Mouse (Mus musculus): ENCODE measurements at regions not wholly inside any gene's neighbourhood (a gene's known extent, or its start where the extent isn't known, plus 50 kb on each side); places are given as distances from the start of the nearest gene placed in this dataset.

DNA sequence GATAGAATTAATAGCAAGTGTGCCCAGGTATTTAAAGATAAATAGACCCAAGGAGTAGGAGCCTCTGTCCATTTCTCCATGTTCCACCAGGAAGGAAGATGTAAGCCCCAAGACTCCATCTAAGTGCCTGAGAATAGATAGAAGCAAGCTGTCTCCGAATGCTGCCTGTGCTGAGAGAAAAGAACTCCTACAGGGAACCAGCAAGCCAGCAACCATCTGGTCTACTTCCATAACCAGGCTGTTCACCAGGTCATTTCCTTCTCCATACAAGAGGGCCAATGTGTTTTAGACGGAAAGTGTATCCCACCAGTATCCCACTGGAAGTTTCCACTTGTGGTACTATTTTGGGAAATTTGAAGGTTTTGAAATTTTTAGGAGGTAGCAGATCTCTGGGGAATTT is 418.4 kb upstream of the Camk1g start:
- DNase-seq (ENCODE audit: low spot score): no peak

DNA sequence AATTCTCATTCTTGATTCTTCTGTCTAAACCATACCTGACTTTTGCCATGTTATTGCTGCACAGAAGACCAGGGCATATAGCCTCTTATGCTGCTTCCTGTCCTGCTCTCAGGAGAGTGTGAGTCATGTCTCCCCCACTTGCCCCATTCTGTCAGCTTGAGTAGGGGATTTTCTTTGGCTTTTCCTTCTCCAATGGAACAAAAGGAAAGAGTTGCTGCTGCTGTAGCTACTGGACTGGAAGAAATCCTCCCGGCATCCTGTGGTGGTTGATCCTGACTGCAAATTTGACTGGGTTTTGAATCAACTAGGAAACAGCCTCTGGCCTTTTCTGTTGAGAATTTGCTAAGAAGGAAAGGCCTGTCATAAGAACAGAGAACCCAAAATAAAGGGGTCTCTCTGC is 417.3 kb upstream of the Camk1g start:
- no peak for DNase-seq (ENCODE audit: low spot score)

DNA sequence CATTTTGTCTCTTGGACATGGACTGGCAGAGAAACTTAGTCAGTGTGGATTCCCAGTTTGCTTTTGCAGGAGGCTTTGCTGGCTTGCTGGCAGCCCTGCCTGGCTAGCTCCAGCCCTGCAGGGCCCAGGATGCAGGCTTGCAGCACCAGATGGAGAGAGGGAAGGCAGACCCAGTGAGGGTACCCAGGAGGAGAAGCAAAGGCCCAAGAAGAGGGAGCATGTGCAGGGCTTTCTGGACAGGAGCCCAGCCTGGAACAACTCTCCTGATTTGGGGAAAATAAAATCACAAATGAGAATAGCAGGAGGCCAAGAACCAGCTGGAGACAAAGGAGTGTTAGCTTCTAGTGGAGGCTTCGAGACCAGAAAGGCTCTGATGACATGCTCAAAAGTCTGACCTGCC is 414.9 kb upstream of the Camk1g start:
- DNase-seq (ENCODE audit: low spot score): no peak

DNA sequence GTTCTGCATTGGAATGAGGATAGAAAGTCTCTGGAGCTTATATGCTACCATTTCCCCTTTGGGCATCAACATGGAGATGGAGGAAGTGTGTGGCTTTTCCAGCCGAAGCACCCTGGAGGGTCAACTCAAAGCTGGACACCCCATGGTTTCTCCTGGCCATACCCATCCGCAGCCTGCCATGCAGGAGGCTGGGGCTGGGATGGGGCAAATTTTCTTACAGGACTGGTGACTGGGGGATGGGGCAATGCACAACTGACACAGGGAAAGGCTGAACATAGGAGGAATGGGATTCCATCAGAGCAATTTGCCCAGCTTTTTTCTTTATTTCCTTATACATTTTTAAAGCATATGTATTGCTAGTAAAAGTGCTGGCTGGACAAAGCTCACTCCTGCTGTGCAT is 414.4 kb upstream of the Camk1g start:
- no peak for DNase-seq (ENCODE audit: low spot score)

DNA sequence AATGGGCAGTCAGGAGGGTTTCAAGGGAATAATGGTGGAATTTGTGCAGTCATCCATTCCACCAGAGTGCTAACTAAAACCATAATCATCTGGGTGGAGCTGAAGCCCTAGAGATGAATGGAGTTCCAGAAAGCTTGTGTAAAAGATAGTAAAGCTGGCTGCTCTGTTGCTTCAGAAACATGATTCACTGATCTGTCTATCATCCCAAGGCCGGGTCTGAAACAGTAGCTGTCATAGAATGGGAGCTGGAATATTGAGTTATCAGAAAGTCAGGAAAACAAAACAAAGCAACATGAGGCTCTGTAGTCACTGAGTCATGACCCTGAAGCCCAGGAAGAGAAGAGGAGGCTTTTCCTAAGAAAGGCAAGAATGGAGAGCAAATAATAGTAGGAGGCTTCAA is 408.1 kb upstream of the Camk1g start:
- DNase-seq (ENCODE audit: low spot score): no peak

DNA sequence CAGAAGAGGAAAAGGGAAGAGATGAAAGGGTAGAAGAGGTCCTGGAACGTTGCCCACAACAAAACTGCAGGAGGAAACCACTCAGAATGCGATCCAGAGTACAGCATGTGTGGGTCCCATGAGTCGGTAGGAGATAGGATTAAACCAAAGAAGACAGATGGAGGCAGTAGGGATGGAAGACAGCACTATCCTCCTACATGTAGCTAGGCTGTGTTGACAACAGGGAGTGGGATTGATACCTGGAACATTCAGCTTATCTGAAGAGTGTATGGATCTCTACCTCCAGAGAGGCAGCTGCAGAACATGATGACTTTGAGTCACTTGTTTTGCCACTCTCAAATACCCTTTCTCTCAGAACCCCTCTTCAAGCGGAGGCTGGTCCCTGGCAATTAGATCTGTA is 399.4 kb upstream of the Camk1g start:
- DNase-seq (ENCODE audit: low spot score): no peak

DNA sequence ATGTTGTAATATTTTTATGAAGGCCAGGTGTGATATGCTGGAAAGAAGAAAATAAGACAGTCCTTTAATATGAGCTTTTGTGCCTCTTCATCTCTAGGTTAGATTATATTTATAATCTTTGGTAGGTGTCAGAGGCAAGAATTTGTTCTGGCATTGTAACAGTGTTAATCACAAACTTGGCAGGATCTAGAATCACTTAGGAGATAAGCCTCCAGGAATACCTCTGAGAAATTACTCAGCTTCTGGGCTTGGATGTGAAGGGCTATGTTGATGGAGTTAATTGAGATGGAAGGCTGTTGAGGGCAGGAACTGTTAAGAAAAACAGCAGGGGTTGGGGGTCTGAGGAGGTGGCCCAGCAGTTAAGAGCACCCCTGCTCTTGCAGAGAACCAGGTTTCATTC is 394.0 kb upstream of the Camk1g start:
- no peak for DNase-seq (ENCODE audit: low spot score)

DNA sequence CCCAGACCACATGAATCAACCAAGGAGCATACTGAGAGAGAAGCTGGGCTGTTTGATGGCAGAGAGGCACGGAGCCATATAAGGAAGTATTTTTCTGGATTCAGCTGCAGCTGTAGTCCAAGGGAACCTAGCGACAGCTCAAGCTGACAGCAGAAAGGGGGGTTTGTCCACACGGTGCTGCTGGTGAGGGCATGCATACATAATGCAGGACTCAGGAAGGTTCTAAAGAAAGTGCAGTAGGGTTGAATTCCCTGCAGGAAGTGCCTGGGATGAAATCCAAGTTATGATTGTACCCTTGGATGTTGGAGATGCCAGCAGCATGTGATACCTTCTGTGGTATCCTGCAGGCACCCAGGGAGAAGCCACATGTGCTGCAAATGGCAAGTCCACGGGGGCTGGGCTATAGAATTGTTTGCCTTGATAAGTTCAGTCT is 381.7 kb upstream of the Camk1g start:
- DNase-seq (ENCODE audit: low spot score): no peak

DNA sequence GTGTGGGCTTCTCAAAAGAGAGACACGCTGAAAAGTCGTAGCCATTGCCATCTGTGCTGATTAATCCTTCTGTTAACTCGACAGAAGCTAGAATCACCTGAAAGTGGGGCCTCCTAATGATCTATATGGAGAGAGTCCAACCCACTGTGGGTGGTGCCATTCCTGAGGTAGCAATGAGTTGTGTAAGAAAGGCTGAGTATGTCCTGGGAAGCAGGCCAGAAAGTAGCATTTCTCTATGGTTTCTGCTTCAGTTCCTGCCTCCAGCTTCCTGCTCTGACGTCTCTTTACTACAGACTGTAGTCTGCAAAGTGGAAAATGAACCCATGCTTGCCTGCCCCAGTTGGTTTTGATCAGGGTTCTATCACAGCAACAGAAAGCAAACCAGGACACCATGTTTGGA is 380.8 kb upstream of the Camk1g start:
- DNase-seq (ENCODE audit: low spot score): no peak

DNA sequence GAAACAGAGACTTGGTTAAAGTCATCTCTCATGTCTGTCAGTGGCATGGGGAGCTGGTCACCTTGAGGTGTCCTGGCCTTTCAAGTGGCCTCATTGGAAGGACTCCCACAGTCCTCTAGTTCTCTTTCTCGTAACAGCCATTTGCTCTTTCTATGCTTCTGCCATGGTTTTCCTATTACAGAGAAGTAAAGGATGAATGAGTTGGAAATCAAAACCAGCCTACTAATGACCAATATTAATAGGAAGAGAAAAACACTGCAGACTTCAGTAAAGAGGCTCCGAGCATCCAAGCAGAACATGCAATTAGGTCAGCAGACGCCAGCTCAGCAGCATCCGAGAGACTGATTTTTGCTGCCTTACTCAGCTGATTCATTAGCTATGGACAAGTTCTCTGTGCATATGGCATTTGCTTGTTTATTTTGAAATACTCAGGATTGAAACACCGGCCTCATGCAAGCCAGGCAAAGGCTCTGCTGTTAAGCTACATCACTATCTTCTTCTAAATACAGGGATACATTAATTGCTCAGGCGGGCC is 377.4 kb upstream of the Camk1g start:
- DNase-seq (ENCODE audit: low spot score): no peak

DNA sequence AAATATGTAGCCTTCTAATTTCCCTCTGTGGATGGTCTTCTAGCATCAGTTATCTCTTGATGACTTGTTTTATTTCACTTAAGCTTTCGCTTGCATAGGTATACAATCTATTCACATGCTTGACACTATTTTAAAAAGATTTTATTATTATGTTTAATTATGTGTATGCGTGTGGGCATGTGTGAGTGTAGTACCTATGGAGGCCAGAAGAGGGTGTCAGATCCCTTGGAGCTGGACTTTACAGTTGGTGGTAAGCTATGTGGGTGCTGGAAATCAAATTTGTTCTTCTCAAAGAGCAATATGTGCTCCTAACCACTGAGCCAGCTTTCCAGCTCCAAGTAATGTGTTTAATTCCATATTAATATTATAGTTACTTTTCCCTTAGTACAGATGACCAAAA is 372.6 kb upstream of the Camk1g start:
- no peak for DNase-seq (ENCODE audit: low spot score)

DNA sequence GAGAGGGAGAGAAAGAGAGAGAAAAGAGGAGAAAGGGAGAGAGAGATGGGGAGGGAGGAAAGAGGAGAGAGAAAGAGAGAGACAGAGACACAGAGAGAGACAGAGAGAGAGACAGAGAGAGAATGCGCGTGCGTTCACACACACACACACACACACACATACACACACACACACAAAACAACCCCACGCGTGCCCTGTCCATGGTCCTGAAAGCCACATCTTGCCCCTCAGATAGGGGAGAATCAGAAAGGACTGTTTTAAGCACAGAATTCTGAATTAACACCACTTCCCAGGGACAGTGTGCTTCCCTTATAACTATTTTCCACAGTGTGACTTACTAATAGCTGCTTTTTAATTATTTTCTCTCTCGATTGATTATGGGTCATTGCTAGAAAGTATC is 368.7 kb upstream of the Camk1g start:
- DNase-seq (ENCODE audit: low spot score): no peak

DNA sequence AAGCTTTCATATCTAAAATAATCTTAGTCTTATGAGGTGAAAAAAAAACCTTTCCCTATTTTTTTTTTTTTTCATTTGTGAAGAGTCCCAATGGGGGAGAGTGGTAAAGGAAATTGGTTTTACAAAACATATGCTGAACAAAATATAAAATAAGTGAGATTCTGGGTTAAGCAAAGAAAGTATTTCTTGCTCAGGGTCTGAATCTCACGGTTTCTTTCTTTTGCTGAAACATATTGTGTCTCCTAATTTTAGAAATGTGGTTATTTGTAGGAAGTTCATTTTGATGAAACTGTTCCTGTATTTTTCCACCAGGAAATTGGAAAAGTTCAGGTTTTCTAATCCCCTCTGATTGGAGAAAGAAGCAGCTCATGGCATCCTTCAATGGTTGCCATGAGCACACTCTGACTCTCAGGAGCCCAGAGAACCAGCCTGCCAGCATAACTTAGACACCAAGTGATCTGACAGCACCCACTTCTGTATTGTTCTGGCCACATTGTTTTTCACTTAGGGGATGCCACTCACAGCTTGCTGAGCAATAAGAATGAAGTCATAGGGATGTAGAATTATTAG is 365.9 kb upstream of the Camk1g start:
- no peak for DNase-seq (ENCODE audit: low spot score)

DNA sequence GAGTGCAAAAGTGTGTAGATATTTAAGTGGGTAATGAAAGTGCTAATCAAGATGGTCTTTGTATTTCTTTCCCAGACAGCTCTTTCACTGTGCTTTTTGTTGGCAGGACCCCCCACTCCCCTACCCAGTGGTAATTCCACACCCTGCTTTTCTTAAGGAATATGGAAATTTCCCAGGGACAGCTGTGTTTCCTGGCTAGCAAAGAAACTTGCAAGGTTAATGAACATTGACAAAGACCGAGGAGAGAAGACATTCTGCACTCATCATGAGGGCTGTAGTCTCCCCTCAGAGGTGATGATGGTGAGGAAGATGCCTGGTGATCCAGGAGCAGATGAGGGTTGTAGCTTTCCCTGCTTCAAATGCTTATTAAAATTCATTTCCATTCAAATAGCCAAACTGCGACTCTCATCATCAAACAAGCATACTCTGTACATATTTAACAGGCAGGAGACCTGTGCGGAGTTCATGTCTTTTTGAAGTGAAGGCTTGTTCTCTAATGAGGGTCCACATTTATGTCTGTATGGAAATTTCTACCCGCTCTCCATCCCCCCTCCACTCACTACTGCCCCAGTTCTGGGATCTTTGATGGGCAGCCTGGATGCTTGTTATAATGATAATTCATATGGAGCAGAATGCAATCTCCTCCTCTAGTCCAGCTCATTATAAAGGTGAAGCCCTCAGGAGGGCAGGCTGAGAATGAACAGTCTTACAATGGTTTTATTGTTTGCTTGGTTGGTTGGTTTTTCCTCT is 364.1 kb upstream of the Camk1g start:
- DNase-seq (ENCODE audit: low spot score): no peak

DNA sequence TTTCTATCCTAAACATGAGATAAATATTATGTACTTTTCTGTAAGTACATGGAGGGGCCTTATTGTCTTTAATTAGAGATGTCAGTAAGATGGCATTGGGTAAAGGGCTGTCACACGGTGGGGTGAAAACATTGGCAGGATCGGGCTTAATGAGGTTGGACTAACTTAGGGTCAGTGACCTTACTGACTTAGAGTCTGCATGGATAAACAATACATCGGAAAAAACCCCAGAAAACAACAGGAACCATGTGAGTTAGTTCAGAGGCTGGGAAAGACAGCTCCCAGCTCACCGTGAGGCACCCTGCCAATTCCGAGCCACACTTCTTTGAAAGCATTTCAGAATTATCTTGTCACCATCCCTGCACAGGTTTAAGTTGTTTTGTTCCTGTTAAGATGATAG is 363.3 kb upstream of the Camk1g start:
- DNase-seq (ENCODE audit: low spot score): no peak

DNA sequence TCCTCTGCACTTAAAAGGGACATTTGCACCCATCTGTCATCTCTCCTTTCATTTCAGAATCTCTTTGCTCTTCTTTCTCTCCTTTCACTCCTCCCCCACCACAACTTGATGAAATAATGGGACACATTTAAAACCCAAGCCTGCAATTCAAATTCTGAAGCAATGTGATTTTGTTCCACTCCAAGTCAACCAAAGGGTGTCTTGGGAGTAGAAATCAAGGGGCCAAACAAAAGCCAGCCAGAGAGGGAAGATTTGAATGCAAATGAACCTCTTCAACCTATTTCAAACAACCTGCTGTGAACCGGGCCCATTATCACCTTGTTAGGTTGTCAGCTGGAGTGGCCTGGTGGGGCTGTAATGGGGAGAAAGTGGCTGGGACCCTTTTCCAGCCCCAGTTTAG is 362.0 kb upstream of the Camk1g start:
- DNase-seq (ENCODE audit: low spot score): no peak

DNA sequence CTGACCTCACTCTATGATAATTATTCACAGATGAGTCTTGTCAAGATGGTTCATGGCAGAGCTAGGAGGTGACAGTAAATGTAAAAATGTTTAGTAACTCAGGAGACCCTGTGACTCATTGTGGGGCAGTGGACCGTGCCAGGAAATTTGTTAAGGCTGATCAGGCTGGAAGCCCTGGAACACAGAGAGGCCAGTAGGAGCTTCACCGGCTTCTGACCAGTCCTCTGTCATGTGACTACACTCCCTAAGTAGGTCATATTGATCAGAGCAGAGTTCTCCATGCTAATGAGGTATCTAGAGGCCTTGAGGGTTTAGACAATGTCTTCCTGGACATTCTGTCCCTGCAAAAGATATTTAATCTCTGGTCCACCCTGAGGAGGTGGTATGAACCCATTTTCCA is 351.8 kb upstream of the Camk1g start:
- DNase-seq (ENCODE audit: low spot score): no peak

DNA sequence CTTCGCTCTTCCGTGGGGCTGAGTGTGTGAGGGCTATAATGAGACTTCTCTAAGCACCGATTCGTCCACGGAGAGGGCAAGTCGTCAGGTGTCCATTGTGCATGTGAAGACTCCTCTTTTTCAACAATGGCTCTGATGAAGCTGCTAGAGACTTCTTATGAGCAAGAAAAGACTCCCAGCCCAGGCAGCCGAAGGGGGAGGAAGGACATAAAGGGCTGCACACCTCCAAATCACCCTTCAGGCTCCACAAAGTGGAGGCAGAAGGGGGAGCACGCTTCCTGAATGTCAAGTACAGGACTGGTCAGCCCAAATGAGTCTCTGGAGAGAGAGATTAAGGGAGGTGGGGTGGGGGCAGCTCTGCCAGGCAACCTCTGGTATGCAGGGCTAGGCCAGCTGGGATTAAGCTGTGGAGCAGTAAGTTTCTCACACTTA is 350.3 kb upstream of the Camk1g start:
- no peak for DNase-seq (ENCODE audit: low spot score)

DNA sequence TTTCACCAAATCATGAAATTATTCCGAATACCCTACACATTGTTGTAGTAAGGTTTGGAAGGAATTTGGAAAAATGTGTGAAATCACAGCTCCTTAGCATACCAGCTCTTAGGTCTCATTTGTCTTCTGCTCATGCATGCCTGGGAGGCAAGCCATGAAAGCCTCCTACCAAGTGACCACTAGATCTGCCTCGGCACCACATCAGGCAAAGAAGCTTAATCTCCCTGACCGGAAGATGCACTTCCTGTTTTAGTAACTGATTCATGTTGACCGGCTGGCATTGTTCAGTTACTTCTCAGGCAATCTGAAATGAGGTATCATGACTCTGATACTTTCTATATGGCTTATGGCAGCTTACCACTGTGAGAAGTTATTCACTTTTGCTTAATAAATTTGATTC is 345.2 kb upstream of the Camk1g start:
- no peak for DNase-seq (ENCODE audit: low spot score)

DNA sequence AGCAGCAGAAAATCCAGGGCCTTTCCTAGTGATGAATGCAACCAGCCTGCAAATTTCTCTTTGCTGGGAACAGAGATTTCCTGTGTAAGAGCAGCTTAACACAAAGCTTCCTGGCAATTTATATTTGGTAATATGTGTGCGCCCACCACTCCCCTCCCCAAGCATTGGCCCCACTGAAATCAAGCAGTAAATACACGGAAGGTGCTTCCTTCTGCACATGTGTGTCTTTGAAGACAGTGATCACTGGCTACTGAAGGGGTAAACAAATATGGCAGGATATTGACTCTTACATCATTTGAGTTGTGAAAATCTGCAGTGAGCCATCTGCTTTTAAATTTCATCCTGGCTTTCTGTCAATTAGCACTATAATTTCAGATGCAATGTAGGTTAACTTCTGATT is 344.5 kb upstream of the Camk1g start:
- no peak for DNase-seq (ENCODE audit: low spot score)

DNA sequence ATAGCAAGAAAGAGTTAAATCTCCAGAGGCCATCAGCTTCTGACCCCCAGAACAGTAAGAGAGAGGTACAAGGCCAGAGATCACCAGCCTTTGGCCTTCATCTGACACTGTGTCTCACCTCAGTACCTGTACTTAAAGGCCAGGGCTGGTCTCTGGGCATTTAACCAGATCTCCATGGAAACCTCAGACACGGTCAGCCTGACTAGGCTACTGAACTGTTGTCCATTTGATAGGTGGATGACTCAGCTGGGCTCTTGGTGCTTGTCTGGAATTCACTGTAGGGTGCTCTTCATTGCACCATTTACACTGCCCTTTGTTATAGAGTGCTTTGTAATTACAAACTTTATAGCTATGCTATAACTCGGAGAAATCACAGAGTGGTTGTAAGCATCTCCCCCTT is 335.1 kb upstream of the Camk1g start:
- DNase-seq (ENCODE audit: low spot score): no peak

DNA sequence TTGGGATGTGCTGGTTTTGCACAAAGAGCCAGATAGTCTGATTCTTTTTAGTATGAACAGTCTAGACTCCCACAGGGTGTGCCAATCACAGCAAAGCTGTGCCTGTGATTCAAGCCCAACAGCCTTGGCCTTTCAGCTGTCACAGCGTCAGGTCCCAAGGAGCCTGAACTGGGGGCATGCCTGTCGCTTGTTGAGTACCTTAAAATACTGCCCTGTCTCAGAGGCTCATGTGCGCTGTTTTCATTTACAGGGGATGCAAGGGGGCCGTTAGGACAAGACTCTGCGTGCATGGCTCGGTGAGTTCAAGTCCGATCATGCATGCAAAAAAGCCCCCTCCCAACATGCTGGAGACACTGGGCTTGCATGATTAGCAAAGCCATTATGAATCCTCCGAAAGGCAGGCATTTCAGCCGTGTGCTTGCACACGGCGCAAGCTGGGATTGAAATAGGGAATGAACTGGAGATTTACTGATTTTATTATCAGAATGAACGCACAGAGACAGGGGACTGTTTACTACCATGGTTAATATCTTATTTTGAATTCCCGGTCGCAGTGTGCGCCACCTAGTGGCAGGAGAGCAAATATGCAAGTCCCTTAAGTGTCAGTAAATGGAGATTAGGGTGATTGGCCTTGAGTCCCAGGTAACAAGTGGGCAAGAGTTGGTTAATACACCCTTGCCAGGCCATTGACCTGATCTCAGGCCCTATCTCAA is 332.8 kb upstream of the Camk1g start:
- DNase-seq (ENCODE audit: low spot score): peak; percentile 26

DNA sequence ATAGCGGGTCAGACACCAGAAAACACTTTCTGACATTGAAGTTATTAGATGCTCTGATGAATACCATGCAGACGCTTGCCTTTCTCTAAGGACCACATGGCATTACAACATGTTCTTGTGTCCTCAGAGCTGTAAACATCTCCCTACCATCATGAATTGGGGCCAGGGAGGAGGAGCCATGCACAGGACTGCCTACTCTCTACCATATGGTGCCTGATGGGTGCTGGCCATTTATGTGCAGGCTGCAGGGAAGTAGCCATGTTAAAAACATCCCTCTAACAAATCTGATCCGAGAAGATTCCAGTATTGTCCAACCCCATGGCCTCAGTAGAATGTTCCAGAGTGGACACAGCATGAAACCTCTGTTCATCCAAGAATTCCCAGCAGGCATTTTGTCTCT is 330.1 kb upstream of the Camk1g start:
- no peak for DNase-seq (ENCODE audit: low spot score)
